Mouse (Mus musculus): ENCODE measurements around the gene Zfp867. TPM values are rescaled to one million over a fixed set of nuclear protein-coding genes. Genes with fewer than 3 reads are reported as not detected.

The Zfp867 gene
- 7.6 and 7.9 TPM in 2 replicates for polyA plus RNA-seq (2014; fragmentation: Nextera tagmentation; extraction: Ambion mirVana)

DNA sequence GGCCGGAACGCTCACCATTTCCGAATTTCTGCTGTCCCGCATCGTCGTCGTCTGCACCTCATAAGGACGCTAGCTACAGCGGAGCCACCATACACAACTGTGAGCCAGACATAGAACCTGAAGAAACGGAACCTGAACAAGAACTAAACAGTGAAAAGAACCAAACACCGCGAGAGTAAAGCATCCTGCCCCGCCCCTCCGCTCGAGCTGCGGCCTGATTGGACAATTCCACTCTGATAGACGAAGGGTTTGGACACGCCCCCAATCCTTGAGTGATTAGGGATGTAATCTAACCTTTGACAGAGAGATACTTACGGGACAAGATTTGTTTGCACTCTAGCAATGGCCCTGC is at the start of gene Zfp867:
Zfp867 (minus strand) TSS at position 149 of the 352 bp plus-strand sequence.
- peak within 1 kb of the TSS; percentile 67 to 99 for H3K4me3 ChIP-seq (ENCODE audit: control insufficient read depth in 1 of 2, insufficient read depth in 1 of 2, low read depth in 1 of 2, low read length in 2 of 2)
- WGBS: under 1% methylated on average over 19 of the region's 19 CpGs
- H3K36me3 ChIP-seq (ENCODE audit: control insufficient read depth, insufficient read depth, low read length): no peaks in the 10 kb centered on the region
- H3K9ac ChIP-seq (ENCODE audit: low read length): peak within 1 kb of the TSS; percentile 85
- no peaks in the 10 kb centered on the region for H3K9me3 ChIP-seq (ENCODE audit: control insufficient read depth, low read length)
- peak; percentile 75; the same call in 1 of the 2 replicates for ATAC-seq (ENCODE audit: insufficient number of reproducible peaks, insufficient read depth, low FRiP score, low read depth)
- H3K27me3 ChIP-seq (ENCODE audit: control insufficient read depth, insufficient read depth, low read length): no peaks in the 10 kb centered on the region
- peaks cover 6 to 10% of the 10 kb centered on the region in 2 experiments for H3K4me1 ChIP-seq (ENCODE audit: control insufficient read depth in 2 of 2, insufficient read depth in 2 of 2, low read length in 2 of 2)
- peak within 1 kb of the TSS; percentile 95 for H3K4me2 ChIP-seq (ENCODE audit: low read length)
- peak within 1 kb of the TSS; percentile 79 to 93 for H3K27ac ChIP-seq (replicated peaks in 1 of 2; ENCODE audit: control insufficient read depth in 1 of 2, insufficient read depth in 1 of 2, low read depth in 2 of 2, low read length in 2 of 2)

DNA sequence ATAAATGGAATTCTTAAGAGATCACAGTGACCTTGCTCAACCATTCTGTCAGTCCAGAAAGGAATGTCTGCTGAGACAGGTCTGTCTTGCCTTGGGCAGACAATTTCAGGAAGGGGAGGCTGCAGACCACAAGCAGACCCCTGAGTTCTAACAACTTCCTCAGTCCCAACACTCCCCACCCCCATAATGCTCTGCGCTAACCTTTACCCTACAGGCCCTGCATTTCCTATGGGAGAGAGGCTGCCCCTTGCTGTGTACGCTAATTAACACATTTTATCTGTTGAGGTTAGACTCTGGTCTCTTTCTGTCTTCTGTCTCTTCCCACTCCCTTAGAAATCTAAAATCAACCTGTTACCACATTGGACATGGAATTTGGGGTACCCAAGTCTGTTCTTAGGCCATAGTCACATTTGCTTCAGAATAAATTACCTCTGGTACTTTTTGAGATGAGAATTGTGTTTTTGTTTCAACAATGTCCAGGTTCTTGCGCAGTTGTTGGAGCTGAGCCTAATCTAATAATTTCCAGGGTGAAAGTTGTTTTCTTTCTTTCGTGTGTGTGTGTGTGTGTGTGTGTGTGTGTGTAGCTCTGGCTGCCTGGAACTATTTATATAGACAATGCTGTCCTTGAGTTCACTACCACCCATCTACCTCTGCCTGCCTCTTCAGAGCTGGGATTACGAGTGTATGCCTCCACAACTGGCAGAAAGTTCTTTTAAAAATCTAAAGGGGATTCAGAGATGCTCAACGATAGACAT is 47.6 kb upstream of the Zfp867 start:
- Histone ChIP-seq H3K36me3 (ENCODE audit: control insufficient read depth, insufficient read depth, low read length) (no peaks in the 10 kb centered on the region), H3K4me2 (ENCODE audit: low read length) (no peak overlapping the region), H3K9me3 (ENCODE audit: control insufficient read depth, low read length) (0 out of 2 replicates have a peak, but pooled peaks cover 3% of the 10 kb centered on the region), H3K9ac (ENCODE audit: low read length) (no peak overlapping the region), H3K4me1 (ENCODE audit: control insufficient read depth in 2 of 2, insufficient read depth in 2 of 2, low read length in 2 of 2) (peaks cover 4 to 10% of the 10 kb centered on the region in 2 experiments; a peak in 2 of 4 replicates), H3K4me3 (ENCODE audit: control insufficient read depth in 1 of 2, insufficient read depth in 1 of 2, low read depth in 1 of 2, low read length in 2 of 2) (no peak overlapping the region), H3K27me3 (ENCODE audit: control insufficient read depth, insufficient read depth, low read length) (no peaks in the 10 kb centered on the region), H3K27ac (replicated peaks in 1 of 2; ENCODE audit: control insufficient read depth in 1 of 2, insufficient read depth in 1 of 2, low read depth in 2 of 2, low read length in 2 of 2) (no peak overlapping the region)
- WGBS: 60% methylated on average over 6 of the region's 6 CpGs
- no peak for ATAC-seq (ENCODE audit: insufficient number of reproducible peaks, insufficient read depth, low FRiP score, low read depth)

DNA sequence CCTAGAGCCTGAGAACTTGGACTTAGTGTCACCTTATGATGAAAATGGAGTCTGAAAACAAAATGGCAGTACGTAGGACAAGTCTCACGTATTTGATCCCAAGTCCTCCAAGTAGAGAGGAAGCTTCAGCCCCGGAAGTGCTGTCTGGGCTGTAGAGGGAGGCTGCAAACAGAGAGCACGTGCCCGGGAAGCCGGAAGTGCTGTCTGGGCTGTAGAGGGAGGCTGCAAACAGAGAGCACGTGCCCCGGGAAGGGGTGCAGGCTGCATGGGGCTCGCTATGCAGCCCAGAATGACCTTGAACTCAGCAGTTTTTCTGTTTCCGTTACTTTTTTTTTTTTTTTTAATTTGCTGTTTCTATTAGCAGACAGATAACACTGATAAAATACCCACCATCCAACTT is 46.0 kb upstream of the Zfp867 start:
- H3K9ac ChIP-seq (ENCODE audit: low read length): no peak overlapping the region
- H3K36me3 ChIP-seq (ENCODE audit: control insufficient read depth, insufficient read depth, low read length): no peaks in the 10 kb centered on the region
- H3K27me3 ChIP-seq (ENCODE audit: control insufficient read depth, insufficient read depth, low read length): no peaks in the 10 kb centered on the region
- H3K9me3 ChIP-seq (ENCODE audit: control insufficient read depth, low read length): no peaks in the 10 kb centered on the region
- WGBS: 46% methylated on average over 10 of the region's 10 CpGs
- H3K4me1 ChIP-seq (ENCODE audit: control insufficient read depth in 2 of 2, insufficient read depth in 2 of 2, low read length in 2 of 2): peaks cover 4 to 10% of the 10 kb centered on the region in 2 experiments; a peak in 2 of 4 replicates
- no peak overlapping the region for H3K4me2 ChIP-seq (ENCODE audit: low read length)
- H3K4me3 ChIP-seq (ENCODE audit: control insufficient read depth in 1 of 2, insufficient read depth in 1 of 2, low read depth in 1 of 2, low read length in 2 of 2): no peak overlapping the region
- no peak for ATAC-seq (ENCODE audit: insufficient number of reproducible peaks, insufficient read depth, low FRiP score, low read depth)
- no peak overlapping the region for H3K27ac ChIP-seq (replicated peaks in 1 of 2; ENCODE audit: control insufficient read depth in 1 of 2, insufficient read depth in 1 of 2, low read depth in 2 of 2, low read length in 2 of 2)

DNA sequence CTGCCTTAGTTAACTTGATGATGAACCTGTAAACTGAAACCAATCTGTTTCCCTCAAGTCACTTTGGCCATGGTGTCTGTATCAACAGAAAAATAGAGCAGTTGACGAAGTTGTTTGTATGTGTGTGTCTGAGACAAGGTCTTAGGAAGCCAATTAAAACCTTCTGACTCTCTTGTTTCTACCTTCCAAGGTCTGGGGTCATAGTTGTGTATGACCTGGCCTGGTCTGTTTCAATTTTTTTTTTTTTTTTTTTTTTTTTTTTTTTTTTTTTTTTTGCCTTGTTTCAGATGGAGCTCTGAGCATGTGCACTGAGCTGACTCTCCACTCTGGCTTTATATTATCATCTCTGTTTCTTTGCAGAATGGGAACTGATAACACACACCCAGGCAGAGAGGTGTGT is 45.2 kb upstream of the Zfp867 start:
- Histone ChIP-seq H3K36me3 (ENCODE audit: control insufficient read depth, insufficient read depth, low read length) (no peaks in the 10 kb centered on the region), H3K9me3 (ENCODE audit: control insufficient read depth, low read length) (no peaks in the 10 kb centered on the region), H3K4me2 (ENCODE audit: low read length) (no peak overlapping the region), H3K9ac (ENCODE audit: low read length) (no peak overlapping the region), H3K27me3 (ENCODE audit: control insufficient read depth, insufficient read depth, low read length) (no peaks in the 10 kb centered on the region), H3K4me1 (ENCODE audit: control insufficient read depth in 2 of 2, insufficient read depth in 2 of 2, low read length in 2 of 2) (peaks cover 4 to 10% of the 10 kb centered on the region in 2 experiments; a peak in 2 of 4 replicates), H3K27ac (replicated peaks in 1 of 2; ENCODE audit: control insufficient read depth in 1 of 2, insufficient read depth in 1 of 2, low read depth in 2 of 2, low read length in 2 of 2) (no peak overlapping the region), H3K4me3 (ENCODE audit: control insufficient read depth in 1 of 2, insufficient read depth in 1 of 2, low read depth in 1 of 2, low read length in 2 of 2) (no peak overlapping the region)
- 97% methylated on average over 1 of the region's 1 CpGs for WGBS
- ATAC-seq (ENCODE audit: insufficient number of reproducible peaks, insufficient read depth, low FRiP score, low read depth): no peak

DNA sequence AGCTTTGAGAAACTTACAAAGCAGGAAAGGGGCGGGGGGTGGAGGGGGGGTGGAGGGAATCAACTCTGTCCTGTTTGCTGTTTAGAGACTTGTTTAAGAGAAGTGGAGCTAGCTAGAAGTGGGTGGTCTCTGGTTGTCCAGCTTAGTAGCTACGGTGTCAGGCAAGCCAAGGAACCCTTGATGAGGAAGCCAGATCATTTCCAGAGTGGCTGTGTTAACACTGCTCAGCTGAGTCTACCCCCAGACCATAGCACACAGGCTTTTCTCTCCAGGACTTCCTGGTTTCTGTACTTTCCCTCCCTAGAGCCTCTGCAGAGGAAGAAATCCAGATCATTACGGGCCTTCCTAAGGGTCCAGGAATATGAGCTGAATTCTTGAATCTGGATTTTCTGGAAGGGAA is 42.5 kb upstream of the Zfp867 start:
- peaks cover 4 to 8% of the 10 kb centered on the region in 2 experiments; a peak in 2 of 4 replicates for H3K4me1 ChIP-seq (ENCODE audit: control insufficient read depth in 2 of 2, insufficient read depth in 2 of 2, low read length in 2 of 2)
- no peaks in the 10 kb centered on the region for H3K9me3 ChIP-seq (ENCODE audit: control insufficient read depth, low read length)
- peak overlapping the region; percentile 75 to 79 for H3K27ac ChIP-seq (replicated peaks in 1 of 2; ENCODE audit: control insufficient read depth in 1 of 2, insufficient read depth in 1 of 2, low read depth in 2 of 2, low read length in 2 of 2)
- WGBS: 47% methylated on average over 3 of the region's 3 CpGs
- ATAC-seq (ENCODE audit: insufficient number of reproducible peaks, insufficient read depth, low FRiP score, low read depth): no peak
- no peaks in the 10 kb centered on the region for H3K27me3 ChIP-seq (ENCODE audit: control insufficient read depth, insufficient read depth, low read length)
- H3K4me2 ChIP-seq (ENCODE audit: low read length): no peak overlapping the region
- H3K4me3 ChIP-seq (ENCODE audit: control insufficient read depth in 1 of 2, insufficient read depth in 1 of 2, low read depth in 1 of 2, low read length in 2 of 2): no peak overlapping the region
- H3K9ac ChIP-seq (ENCODE audit: low read length): no peak overlapping the region
- peaks cover 9% of the 10 kb centered on the region for H3K36me3 ChIP-seq (ENCODE audit: control insufficient read depth, insufficient read depth, low read length)

DNA sequence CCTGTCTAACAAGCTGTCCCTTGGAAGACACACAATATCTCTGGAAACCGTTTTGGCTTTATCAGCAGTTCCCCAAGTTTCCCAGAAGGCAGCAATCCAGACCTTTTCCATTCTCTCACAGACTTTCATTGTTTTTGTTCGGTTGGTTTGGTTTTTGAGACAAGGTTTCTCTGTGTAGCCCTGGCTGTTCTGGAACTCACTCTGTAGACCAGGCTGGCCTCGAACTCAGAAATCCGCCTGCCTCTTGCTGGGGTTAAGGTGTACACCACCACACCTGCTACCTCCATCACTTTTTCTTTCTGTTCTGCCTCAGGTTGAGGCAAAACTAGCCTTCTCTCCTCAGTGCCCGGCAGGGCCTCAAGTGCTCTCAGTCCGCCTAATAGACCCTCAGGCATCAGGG is 42.1 kb upstream of the Zfp867 start:
- H3K9ac ChIP-seq (ENCODE audit: low read length): no peak overlapping the region
- H3K4me2 ChIP-seq (ENCODE audit: low read length): no peak overlapping the region
- H3K4me3 ChIP-seq (ENCODE audit: control insufficient read depth in 1 of 2, insufficient read depth in 1 of 2, low read depth in 1 of 2, low read length in 2 of 2): no peak overlapping the region
- WGBS: 57% methylated on average over 6 of the region's 6 CpGs
- peaks cover 4 to 5% of the 10 kb centered on the region in 2 experiments; a peak in 2 of 4 replicates for H3K4me1 ChIP-seq (ENCODE audit: control insufficient read depth in 2 of 2, insufficient read depth in 2 of 2, low read length in 2 of 2)
- ATAC-seq (ENCODE audit: insufficient number of reproducible peaks, insufficient read depth, low FRiP score, low read depth): no peak
- H3K27me3 ChIP-seq (ENCODE audit: control insufficient read depth, insufficient read depth, low read length): no peaks in the 10 kb centered on the region
- peak overlapping the region; percentile 75 to 79 for H3K27ac ChIP-seq (replicated peaks in 1 of 2; ENCODE audit: control insufficient read depth in 1 of 2, insufficient read depth in 1 of 2, low read depth in 2 of 2, low read length in 2 of 2)
- no peaks in the 10 kb centered on the region for H3K9me3 ChIP-seq (ENCODE audit: control insufficient read depth, low read length)
- H3K36me3 ChIP-seq (ENCODE audit: control insufficient read depth, insufficient read depth, low read length): peaks cover 13% of the 10 kb centered on the region

DNA sequence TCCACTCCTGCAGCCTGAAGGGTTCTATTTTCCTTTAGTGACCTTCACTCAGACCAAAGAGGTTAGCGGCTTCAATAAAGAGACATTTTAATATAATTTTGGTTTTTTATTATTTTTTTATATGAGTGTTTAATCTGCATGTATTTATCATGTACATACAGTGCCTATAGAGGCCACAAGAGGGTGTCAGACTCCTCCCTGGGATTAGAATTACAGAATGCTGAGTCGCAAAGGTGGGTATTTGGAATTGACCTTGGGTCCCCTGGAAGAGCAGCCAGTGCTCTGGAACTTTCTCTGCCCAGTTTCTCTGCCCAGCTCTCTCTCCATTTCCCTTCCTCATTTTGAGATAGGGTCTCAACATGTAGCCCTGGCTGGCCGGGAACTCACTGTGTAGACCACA is 41.3 kb upstream of the Zfp867 start:
- Histone ChIP-seq H3K36me3 (ENCODE audit: control insufficient read depth, insufficient read depth, low read length) (peaks cover 19% of the 10 kb centered on the region), H3K27me3 (ENCODE audit: control insufficient read depth, insufficient read depth, low read length) (no peaks in the 10 kb centered on the region), H3K4me3 (ENCODE audit: control insufficient read depth in 1 of 2, insufficient read depth in 1 of 2, low read depth in 1 of 2, low read length in 2 of 2) (no peak overlapping the region), H3K4me1 (ENCODE audit: control insufficient read depth in 2 of 2, insufficient read depth in 2 of 2, low read length in 2 of 2) (peaks cover 4 to 5% of the 10 kb centered on the region in 2 experiments; a peak in 2 of 4 replicates), H3K9ac (ENCODE audit: low read length) (no peak overlapping the region), H3K4me2 (ENCODE audit: low read length) (no peak overlapping the region), H3K9me3 (ENCODE audit: control insufficient read depth, low read length) (no peaks in the 10 kb centered on the region), H3K27ac (replicated peaks in 1 of 2; ENCODE audit: control insufficient read depth in 1 of 2, insufficient read depth in 1 of 2, low read depth in 2 of 2, low read length in 2 of 2) (peak overlapping the region in 1 of 2 experiments; percentile 58; a peak in 2 of 4 replicates)
- WGBS: 72% methylated on average over 3 of the region's 3 CpGs
- no peak for ATAC-seq (ENCODE audit: insufficient number of reproducible peaks, insufficient read depth, low FRiP score, low read depth)
